Mouse (Mus musculus) neural tube, embryonic 14.5 days (tissue): Measurements from ENCODE around the gene Npepl1. TPM values are rescaled to one million over a fixed set of nuclear protein-coding genes. Genes with fewer than 3 reads are reported as not detected.

Experiments used
- ATAC-seq: fragments of 200-750 bp; cut with Nextera tagmentation; 2 replicates; pipeline ENCODE4 v1.8.0; 2017; ENCODE audit warnings: low read depth, mild to moderate bottlenecking, moderate TSS enrichment, moderate library complexity
- H3K27ac ChIP-seq: fragments of 300-500 bp; sonication (generic); 2 replicates; pipeline ENCODE4 v1.5.1; 2014; ENCODE audit warnings: low read depth, mild to moderate bottlenecking, control low read depth, low read length, moderate library complexity, mixed read lengths
- H3K27me3 ChIP-seq: fragments of 300-500 bp; sonication (generic); 2 replicates; pipeline ENCODE4 v1.6.1; 2014; ENCODE audit warnings: low read length; ENCODE audit not compliant: control insufficient read depth, insufficient read depth
- H3K36me3 ChIP-seq: fragments of 300-500 bp; sonication (generic); 2 replicates; pipeline ENCODE4 v1.6.1; 2014; ENCODE audit warnings: low read length, mixed read lengths; ENCODE audit not compliant: control insufficient read depth, insufficient read depth
- H3K4me1 ChIP-seq: fragments of 300-500 bp; sonication (generic); 2 replicates; pipeline ENCODE4 v1.6.1; 2014; ENCODE audit warnings: low read length; ENCODE audit not compliant: control insufficient read depth, insufficient read depth
- H3K4me2 ChIP-seq: fragments of 300-500 bp; sonication (generic); 2 replicates; pipeline ENCODE4 v1.6.1; 2014; ENCODE audit warnings: mild to moderate bottlenecking, low read depth, low read length, control low read depth
- H3K4me3 ChIP-seq: fragments of 300-500 bp; sonication (generic); 2 replicates; pipeline ENCODE4 v1.5.1; 2014; ENCODE audit warnings: low read depth, low read length, control low read depth, mixed read lengths
- H3K9ac ChIP-seq: fragments of 300-500 bp; sonication (generic); replicated peaks from 2 replicates; pipeline ENCODE4 v1.6.1; 2014; ENCODE audit warnings: low read depth, mild to moderate bottlenecking, control low read depth, low read length, mixed read lengths
- H3K9me3 ChIP-seq: fragments of 300-500 bp; sonication (generic); 2 replicates; pipeline ENCODE4 v1.6.1; 2016; ENCODE audit warnings: low read length; ENCODE audit not compliant: control insufficient read depth
- WGBS: fragments of 180-500 bp; shearing (Covaris S2); extraction: QIAGEN DNeasy Blood & Tissue Kit; methylation state at CpG from one replicate; pipeline ENCODE4 v1.1.7; 2014; 5-methylcytosine and 5-hydroxymethylcytosine counted together
- polyA plus RNA-seq: library from polyadenylated mRNA; unstranded; fragments of >200 nt; fragmentation: Nextera tagmentation; extraction: Ambion mirVana; gene quantifications from 2 replicates; pipeline ENCODE4 v1.2.1, GENCODE M21; 2014

Npepl1 gene
- polyA plus RNA-seq, 1 experiment from 2014 or later = 7.7 TPM

GRCm38 (mm10) chr2:174095086-174095485 is 15.1 kb upstream of the Npepl1 start:
- no peak overlapping the region for H3K4me3 ChIP-seq
- H3K4me1 ChIP-seq = no peaks in the 10 kb centered on the region
- H3K27me3 ChIP-seq = no peaks in the 10 kb centered on the region
- no peaks in the 10 kb centered on the region for H3K9me3 ChIP-seq
- ATAC-seq = no peak
- no peak overlapping the region for H3K27ac ChIP-seq
- no peak overlapping the region for H3K9ac ChIP-seq
- no peak overlapping the region for H3K4me2 ChIP-seq
- no peaks in the 10 kb centered on the region; the same call in 1 of the 2 replicates for H3K36me3 ChIP-seq
- WGBS = 93% methylated on average over 3 of the region's 3 CpGs

GRCm38 (mm10) chr2:174102399-174102798 is 7.8 kb upstream of the Npepl1 start:
- 68% methylated on average over 7 of the region's 7 CpGs for WGBS
- H3K4me1 ChIP-seq = no peaks in the 10 kb centered on the region
- no peak overlapping the region for H3K4me3 ChIP-seq
- ATAC-seq = no peak
- H3K9ac ChIP-seq = no peak overlapping the region
- H3K27me3 ChIP-seq = no peaks in the 10 kb centered on the region
- H3K36me3 ChIP-seq = no peaks in the 10 kb centered on the region; the same call in 1 of the 2 replicates
- no peak overlapping the region for H3K27ac ChIP-seq
- H3K4me2 ChIP-seq = no peak overlapping the region
- H3K9me3 ChIP-seq = no peaks in the 10 kb centered on the region

GRCm38 (mm10) chr2:174103527-174103926 is 6.6 kb upstream of the Npepl1 start:
- 77% methylated on average over 4 of the region's 4 CpGs for WGBS
- no peaks in the 10 kb centered on the region for H3K36me3 ChIP-seq

DNA sequence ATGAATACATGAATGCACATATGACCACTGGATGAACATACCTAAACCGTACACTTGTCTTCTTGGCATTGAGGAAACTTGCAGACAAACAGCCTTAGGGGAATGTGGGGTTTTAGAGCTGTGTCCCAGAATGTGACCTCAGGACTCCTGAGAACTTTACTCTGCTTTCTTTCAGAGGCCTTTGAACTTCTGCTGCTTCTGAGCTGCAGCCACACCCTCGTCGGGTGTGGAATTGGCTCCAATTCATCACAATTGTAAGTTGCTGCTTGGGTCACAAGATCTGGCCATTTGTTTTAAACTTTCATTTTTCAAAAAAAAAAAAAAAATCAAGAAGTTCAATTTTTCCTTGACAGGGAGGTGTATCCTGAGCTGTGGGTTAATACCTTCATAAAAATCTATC is 2.8 kb upstream of the Npepl1 start:
- Histone ChIP-seq H3K4me2 (no peak overlapping the region), H3K4me1 (0 out of 2 replicates have a peak, but pooled peaks cover 2% of the 10 kb centered on the region), H3K4me3 (no peak overlapping the region), H3K27ac (no peak overlapping the region), H3K9ac (no peak overlapping the region), H3K36me3 (no peaks in the 10 kb centered on the region), H3K9me3 (no peaks in the 10 kb centered on the region), H3K27me3 (no peaks in the 10 kb centered on the region)
- ATAC-seq = no peak
- whole genome bisulfite sequencing = 79% methylated on average over 3 of the region's 3 CpGs

More at GRCm38 (mm10) chr2:174103527-174103926, 6.6 kb upstream of the Npepl1 start:
- H3K9ac ChIP-seq = no peak overlapping the region
- H3K4me3 ChIP-seq = no peak overlapping the region
- H3K27ac ChIP-seq = no peak overlapping the region
- no peaks in the 10 kb centered on the region for H3K4me1 ChIP-seq
- no peaks in the 10 kb centered on the region for H3K27me3 ChIP-seq
- no peak for ATAC-seq
- no peaks in the 10 kb centered on the region for H3K9me3 ChIP-seq
- no peak overlapping the region for H3K4me2 ChIP-seq

DNA sequence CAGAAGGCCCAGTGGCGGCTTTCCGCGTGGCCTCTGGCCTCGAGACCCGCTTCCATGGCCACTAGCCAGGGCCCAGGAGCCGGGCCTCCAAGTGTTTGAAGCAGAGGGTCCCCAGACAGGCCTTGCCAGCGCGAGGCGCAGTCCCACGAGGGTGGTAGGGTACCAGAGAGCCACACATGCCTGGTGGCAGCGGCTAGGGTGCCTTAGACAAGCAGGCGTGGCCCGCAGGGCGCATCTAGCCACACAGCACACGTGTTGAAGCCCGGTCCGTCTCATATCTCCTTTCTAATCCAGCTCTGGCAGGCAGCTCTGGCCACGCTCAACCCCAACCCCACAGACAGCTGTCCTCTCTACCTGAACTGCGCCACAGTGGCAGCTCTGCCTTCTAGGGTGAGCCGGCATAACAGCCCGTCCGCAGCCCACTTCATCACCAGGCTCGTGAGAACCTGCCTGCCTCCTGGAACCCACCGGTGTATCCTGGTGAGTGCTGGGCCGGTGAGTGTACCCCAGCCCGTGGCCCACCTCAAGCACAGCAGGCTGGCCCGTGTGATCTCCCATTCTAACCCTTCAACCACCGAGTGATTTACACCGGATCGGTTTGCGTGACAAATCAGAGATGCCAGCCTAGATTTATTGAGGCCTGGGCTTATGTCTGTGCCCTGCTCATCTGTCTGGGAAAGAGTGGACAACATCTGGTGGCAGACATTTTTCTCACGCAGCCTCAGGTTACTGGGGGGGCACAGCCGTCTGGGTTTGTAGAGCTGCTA is 817 bp downstream of the Npepl1 start:
- 28% methylated on average over 33 of the region's 33 CpGs for WGBS
- 0 out of 2 replicates have a peak, but pooled peaks cover 2% of the 10 kb centered on the region for H3K4me1 ChIP-seq
- H3K27me3 ChIP-seq = no peaks in the 10 kb centered on the region
- peak overlapping the region; percentile 36 for H3K4me3 ChIP-seq
- no peaks in the 10 kb centered on the region for H3K36me3 ChIP-seq
- H3K9me3 ChIP-seq = no peaks in the 10 kb centered on the region
- peak overlapping the region; percentile 59 for H3K4me2 ChIP-seq
- peak; percentile 68 for ATAC-seq
- H3K9ac ChIP-seq = peak overlapping the region; percentile 71
- peak overlapping the region; percentile 35; the same call in 1 of the 2 replicates for H3K27ac ChIP-seq

- ATAC-seq = no peak
- H3K4me2 ChIP-seq = no peak overlapping the region
- WGBS = 80% methylated on average over 18 of the region's 18 CpGs
- no peak overlapping the region for H3K9ac ChIP-seq
- H3K4me1 ChIP-seq = 0 out of 2 replicates have a peak, but pooled peaks cover 2% of the 10 kb centered on the region
- H3K9me3 ChIP-seq = no peaks in the 10 kb centered on the region
- no peaks in the 10 kb centered on the region for H3K27me3 ChIP-seq
- no peak overlapping the region for H3K4me3 ChIP-seq
- H3K36me3 ChIP-seq = no peaks in the 10 kb centered on the region
- H3K27ac ChIP-seq = no peak overlapping the region
These were observed 2.8 kb downstream of the Npepl1 start for GRCm38 (mm10) chr2:174112931-174113330.

- no peaks in the 10 kb centered on the region for H3K9me3 ChIP-seq
- ATAC-seq = no peak
These were observed 4.2 kb downstream of the Npepl1 start for GRCm38 (mm10) chr2:174114148-174114864.

DNA sequence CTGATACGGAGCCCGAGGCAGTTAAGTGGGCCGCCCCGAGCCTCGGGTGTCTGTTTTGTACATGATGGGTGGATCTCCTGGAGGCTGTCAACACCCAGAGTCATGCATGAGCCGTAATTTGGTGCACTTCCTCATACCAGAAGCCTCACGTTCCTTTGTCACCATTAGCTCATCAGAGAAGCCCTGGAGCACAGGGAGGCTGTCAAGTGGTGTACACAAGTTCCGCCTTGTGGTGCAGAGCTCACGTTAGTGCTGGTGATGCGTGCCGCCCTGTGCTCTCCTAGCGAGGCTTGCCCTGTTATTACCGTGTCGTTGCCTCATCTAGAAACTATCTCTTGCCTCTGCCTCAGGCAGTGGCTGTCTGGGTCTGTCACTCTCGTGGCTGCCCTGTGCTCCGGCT is 6.8 kb downstream of the Npepl1 start:
- H3K9me3 ChIP-seq = no peaks in the 10 kb centered on the region
- H3K4me2 ChIP-seq = no peak overlapping the region
- H3K27ac ChIP-seq = no peak overlapping the region
- no peak overlapping the region for H3K4me3 ChIP-seq
- no peak for ATAC-seq
- 42% methylated on average over 16 of the region's 16 CpGs for WGBS
- no peak overlapping the region for H3K9ac ChIP-seq
- H3K4me1 ChIP-seq = no peaks in the 10 kb centered on the region
- no peaks in the 10 kb centered on the region for H3K36me3 ChIP-seq
- H3K27me3 ChIP-seq = no peaks in the 10 kb centered on the region

More at GRCm38 (mm10) chr2:174114148-174114864, 4.2 kb downstream of the Npepl1 start:
- no peaks in the 10 kb centered on the region for H3K27me3 ChIP-seq
- 85% methylated on average over 12 of the region's 12 CpGs for WGBS
- no peak overlapping the region for H3K9ac ChIP-seq
- no peak overlapping the region for H3K4me2 ChIP-seq
- H3K27ac ChIP-seq = no peak overlapping the region
- H3K4me3 ChIP-seq = no peak overlapping the region
- no peaks in the 10 kb centered on the region for H3K36me3 ChIP-seq
- H3K4me1 ChIP-seq = 0 out of 2 replicates have a peak, but pooled peaks cover 2% of the 10 kb centered on the region

DNA sequence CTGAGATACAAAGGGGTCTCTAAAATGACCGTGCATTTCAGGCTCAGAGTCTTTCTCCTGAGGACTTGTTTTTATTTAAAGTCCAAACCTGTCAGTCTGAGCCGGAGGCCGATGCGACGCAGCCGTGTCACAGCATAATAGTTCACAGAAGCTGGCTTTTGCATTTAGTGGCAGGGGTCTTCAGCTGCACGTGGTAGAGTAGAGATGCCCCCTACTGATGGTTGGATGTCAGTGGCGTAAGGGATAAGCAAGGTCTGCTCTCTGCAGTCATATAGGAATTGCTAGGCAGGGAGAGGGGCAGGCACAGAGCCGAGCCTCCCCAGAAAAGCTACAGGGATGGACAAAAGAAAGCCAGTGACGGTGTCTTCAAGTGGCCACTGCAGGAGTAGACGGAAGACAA is 8.0 kb downstream of the Npepl1 start:
- Histone ChIP-seq H3K27me3 (no peaks in the 10 kb centered on the region), H3K4me1 (no peaks in the 10 kb centered on the region), H3K4me2 (no peak overlapping the region), H3K4me3 (no peak overlapping the region), H3K36me3 (no peaks in the 10 kb centered on the region), H3K9me3 (no peaks in the 10 kb centered on the region), H3K27ac (no peak overlapping the region), H3K9ac (no peak overlapping the region)
- WGBS = 35% methylated on average over 11 of the region's 11 CpGs
- peak; percentile 67; the same call in 1 of the 2 replicates for ATAC-seq
